Mouse (Mus musculus) hindbrain, embryonic 16.5 days (tissue): Measurements from ENCODE around the gene Nfix. TPM values are rescaled to one million over a fixed set of nuclear protein-coding genes. Genes with fewer than 3 reads are reported as not detected.
A peak's percentile ranks its signal among the peaks of the same experiment; 100 is the strongest.

ENCODE experiments used
- ATAC-seq: fragments of 200-750 bp; cut with Nextera tagmentation; 2 replicates; pipeline ENCODE4 v1.8.0; 2017; ENCODE audit warnings: moderate TSS enrichment, moderate library complexity
- H3K27ac ChIP-seq: fragments of 300-500 bp; sonication (generic); 2 replicates; pipeline ENCODE4 v1.5.1; 2014; ENCODE audit warnings: low read depth, mild to moderate bottlenecking, control low read depth, low read length, moderate library complexity
- H3K27me3 ChIP-seq: fragments of 300-500 bp; sonication (generic); replicated peaks from 2 replicates; pipeline ENCODE4 v1.6.1; 2014; ENCODE audit warnings: low read length; ENCODE audit not compliant: control insufficient read depth, insufficient read depth
- H3K36me3 ChIP-seq: fragments of 300-500 bp; sonication (generic); 2 replicates; pipeline ENCODE4 v1.6.1; 2014; ENCODE audit warnings: mild to moderate bottlenecking, low read length, moderate library complexity, mixed read lengths; ENCODE audit not compliant: control insufficient read depth, insufficient read depth
- H3K4me1 ChIP-seq: fragments of 300-500 bp; sonication (generic); 2 replicates; pipeline ENCODE4 v1.6.1; 2014; ENCODE audit warnings: low read depth, low read length; ENCODE audit not compliant: control insufficient read depth, insufficient read depth
- H3K4me2 ChIP-seq: fragments of 300-500 bp; sonication (generic); 2 replicates; pipeline ENCODE4 v1.6.1; 2014; ENCODE audit warnings: mild to moderate bottlenecking, low read length, control low read depth, moderate library complexity
- H3K4me3 ChIP-seq: fragments of 300-500 bp; sonication (generic); 2 replicates; pipeline ENCODE4 v1.5.1; 2014; ENCODE audit warnings: mild to moderate bottlenecking, low read length, control low read depth, moderate library complexity
- H3K9ac ChIP-seq: fragments of 300-500 bp; sonication (generic); 2 replicates; pipeline ENCODE4 v1.6.1; 2014; ENCODE audit warnings: low read depth, mild to moderate bottlenecking, control low read depth, low read length, moderate library complexity
- H3K9me3 ChIP-seq: fragments of 300-500 bp; sonication (generic); 2 replicates; pipeline ENCODE4 v1.6.1; 2014; ENCODE audit warnings: mild to moderate bottlenecking, low read length, moderate library complexity; ENCODE audit not compliant: control insufficient read depth
- WGBS: fragments of 180-500 bp; shearing (Covaris S2); extraction: QIAGEN DNeasy Blood & Tissue Kit; methylation state at CpG from one replicate; pipeline ENCODE4 v1.1.7; 2014; 5-methylcytosine and 5-hydroxymethylcytosine counted together
- polyA plus RNA-seq: library from polyadenylated mRNA; unstranded; fragments of >200 nt; fragmentation: Nextera tagmentation; extraction: Ambion mirVana; gene quantifications from 2 replicates; pipeline ENCODE4 v1.2.1, GENCODE M21; 2015

The Nfix gene
- polyA plus RNA-seq, 1 experiment from 2014 or later: 109 TPM

DNA sequence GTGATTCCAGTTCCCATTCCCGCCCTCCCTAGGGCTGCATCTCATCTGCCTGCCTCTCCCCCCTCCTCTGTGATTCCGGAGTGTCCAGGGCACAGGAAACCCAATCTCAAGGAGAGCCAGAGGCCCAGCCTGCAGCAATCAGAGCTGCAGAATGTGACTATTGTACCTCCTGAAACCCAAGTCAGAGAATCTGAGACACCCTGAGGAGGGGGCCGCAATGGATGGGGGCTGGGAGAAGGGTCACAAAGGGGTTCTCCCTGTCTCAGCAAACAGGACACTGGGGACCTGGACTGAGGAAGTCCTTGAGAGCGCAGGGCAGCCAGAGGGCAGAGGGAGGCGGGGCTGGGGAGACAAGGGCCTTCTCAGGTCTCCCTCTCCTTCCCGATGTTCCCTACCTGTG, 67.1 kb downstream of the Nfix start:
- H3K4me3 ChIP-seq: no peak overlapping the region
- H3K27me3 ChIP-seq: peaks cover 9% of the 10 kb centered on the region; the same call in 1 of the 2 replicates
- no peaks in the 10 kb centered on the region for H3K9me3 ChIP-seq
- H3K36me3 ChIP-seq: no peaks in the 10 kb centered on the region
- 57% methylated on average over 6 of the region's 6 CpGs for WGBS
- H3K27ac ChIP-seq: peak overlapping the region; percentile 25
- H3K4me2 ChIP-seq: no peak overlapping the region
- H3K9ac ChIP-seq: peak overlapping the region; percentile 18; the same call in 1 of the 2 replicates
- no peak for ATAC-seq
- peaks cover 59% of the 10 kb centered on the region for H3K4me1 ChIP-seq

DNA sequence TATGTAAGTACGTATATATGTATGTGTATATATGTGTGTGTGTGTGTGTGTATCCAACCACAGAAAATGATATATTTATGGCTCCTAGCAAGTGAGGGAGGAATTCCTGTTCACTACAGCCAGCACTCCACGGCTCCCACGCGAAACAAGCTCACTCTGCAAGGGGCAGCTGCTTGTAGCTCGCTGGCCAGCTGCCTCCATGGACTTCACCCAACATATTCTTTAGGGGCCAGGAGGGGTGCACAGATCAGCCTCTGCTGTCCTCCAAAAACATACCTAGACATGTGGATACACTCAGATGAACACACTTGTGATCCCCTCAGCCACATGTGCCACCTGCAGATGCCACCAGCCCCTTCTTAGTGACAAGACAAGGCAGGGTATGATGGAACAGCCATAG, 67.6 kb downstream of the Nfix start:
- H3K27ac ChIP-seq: peak overlapping the region; percentile 25
- no peaks in the 10 kb centered on the region for H3K36me3 ChIP-seq
- H3K9me3 ChIP-seq: no peaks in the 10 kb centered on the region
- peak overlapping the region; percentile 18; the same call in 1 of the 2 replicates for H3K9ac ChIP-seq
- ATAC-seq: no peak
- 51% methylated on average over 5 of the region's 5 CpGs for WGBS
- peaks cover 7% of the 10 kb centered on the region; the same call in 1 of the 2 replicates for H3K27me3 ChIP-seq
- peaks cover 55% of the 10 kb centered on the region for H3K4me1 ChIP-seq
- H3K4me2 ChIP-seq: no peak overlapping the region
- H3K4me3 ChIP-seq: no peak overlapping the region

DNA sequence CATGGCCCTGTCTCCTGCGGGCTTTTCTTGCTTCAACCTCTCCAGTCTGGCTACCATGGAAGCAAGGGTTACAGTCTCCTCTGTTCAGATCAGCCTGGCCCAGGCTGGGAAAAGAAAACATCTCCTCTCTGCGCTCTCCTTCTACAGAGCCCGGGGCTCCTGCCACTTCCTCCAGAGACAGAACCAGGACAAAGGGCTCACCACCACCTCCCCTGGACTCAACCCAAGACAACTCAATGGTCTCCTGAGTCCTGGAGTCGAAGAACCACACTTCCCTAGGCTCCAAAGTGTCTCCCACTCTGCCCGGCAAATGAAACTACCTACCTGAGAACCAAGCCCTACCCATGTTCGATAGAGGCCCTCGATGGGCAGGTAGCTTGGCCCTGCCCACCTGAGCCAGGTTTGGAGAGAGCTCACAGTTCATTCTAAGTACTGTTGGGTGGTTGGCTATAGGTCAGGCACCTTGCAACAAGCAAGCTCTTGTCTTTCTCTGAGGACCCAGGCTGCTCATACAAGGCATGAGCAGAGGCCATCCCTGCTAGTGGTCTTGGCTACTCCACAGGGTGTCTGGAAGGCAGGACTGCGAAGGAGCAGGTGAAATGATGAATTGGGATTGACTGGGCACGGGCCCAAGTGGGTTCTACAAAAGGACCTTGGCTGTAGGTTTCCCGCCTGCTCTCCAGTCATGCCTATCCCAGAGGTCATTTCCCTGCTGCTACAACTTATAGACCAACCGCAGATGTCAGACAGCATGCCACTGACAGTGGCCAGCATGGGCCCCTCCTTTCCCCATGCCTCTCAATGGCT, 68.6 kb downstream of the Nfix start:
- no peak overlapping the region for H3K4me2 ChIP-seq
- no peak overlapping the region for H3K9ac ChIP-seq
- ATAC-seq: no peak
- H3K4me3 ChIP-seq: no peak overlapping the region
- H3K27ac ChIP-seq: peak overlapping the region; percentile 81
- 0 out of 2 replicates have a peak, but pooled peaks cover 5% of the 10 kb centered on the region for H3K27me3 ChIP-seq
- 49% methylated on average over 11 of the region's 11 CpGs for WGBS
- H3K36me3 ChIP-seq: no peaks in the 10 kb centered on the region
- H3K9me3 ChIP-seq: no peaks in the 10 kb centered on the region
- peaks cover 52% of the 10 kb centered on the region for H3K4me1 ChIP-seq

DNA sequence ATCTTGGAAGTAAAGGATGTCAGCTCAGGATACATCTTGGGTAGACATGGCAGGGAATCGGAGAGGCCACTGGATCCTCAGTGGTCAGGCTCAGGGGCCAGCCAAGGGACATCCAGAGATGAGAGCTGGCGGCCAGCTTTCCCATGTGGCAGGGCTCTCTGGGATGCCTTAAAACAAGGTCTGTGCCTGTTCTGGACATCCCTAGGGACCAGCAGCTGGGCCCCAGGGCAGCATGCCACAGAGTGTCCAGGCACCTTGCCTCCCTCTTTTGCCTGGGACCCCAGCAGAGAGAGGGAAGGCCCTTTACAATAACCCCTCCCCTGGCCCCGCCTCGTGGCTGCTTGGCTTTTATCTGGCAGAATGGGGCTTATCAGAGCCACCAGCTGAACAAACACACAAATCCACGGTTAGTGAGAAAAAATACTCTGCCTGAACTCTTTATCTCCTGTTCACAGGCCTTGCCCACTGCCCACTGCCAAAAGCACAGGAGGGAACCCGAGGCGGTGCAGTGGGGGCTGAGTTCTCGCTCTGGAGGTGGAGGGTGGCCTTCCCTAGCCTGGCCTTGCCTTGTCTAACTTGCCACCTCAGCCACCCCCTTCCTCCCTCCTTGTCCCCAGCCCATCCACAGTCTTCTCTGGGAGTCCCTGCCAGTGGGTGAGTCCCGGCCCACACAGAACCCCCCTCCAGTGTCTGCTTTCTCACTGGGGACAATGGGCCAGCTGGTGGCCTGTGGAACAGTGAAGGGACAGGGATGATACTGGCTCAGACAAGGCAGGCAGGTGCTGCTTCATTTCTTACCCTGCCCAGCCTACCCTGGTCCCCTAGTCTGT, 69.4 kb downstream of the Nfix start:
- WGBS: 16% methylated on average over 9 of the region's 9 CpGs

DNA sequence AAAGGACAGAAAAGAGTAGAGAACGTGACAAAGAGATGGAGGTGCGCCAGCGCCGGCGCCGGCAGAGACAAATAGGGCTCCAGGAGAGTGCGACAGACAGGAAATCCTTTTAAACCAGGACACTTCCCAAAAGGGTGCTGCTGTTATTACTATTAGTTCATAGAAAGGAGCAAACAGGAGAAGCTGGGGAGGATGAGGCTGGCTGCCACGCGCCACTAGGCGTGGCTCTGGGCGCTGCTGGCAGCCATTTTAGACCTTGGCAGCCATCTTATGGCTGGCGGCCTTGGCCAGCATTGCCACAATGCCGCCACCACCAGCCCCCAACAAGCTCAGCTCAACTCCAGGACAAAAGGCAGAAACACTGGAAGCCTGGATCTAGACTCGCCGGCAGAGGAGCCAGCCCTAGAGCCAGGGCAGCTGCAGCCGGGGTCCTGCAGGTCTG, 70.2 kb downstream of the Nfix start:
- Histone ChIP-seq H3K36me3 (no peaks in the 10 kb centered on the region), H3K9me3 (no peaks in the 10 kb centered on the region), H3K9ac (no peak overlapping the region), H3K27ac (peak overlapping the region; percentile 81), H3K4me3 (no peak overlapping the region), H3K4me1 (peaks cover 46% of the 10 kb centered on the region), H3K27me3 (no peaks in the 10 kb centered on the region), H3K4me2 (no peak overlapping the region)
- peak; percentile 23 for ATAC-seq
- 75% methylated on average over 16 of the region's 16 CpGs for WGBS

More for the DNA sequence above, 69.4 kb downstream of the Nfix start:
- peak; percentile 14; the same call in 1 of the 2 replicates for ATAC-seq
- 0 out of 2 replicates have a peak, but pooled peaks cover 3% of the 10 kb centered on the region for H3K27me3 ChIP-seq
- no peak overlapping the region for H3K4me2 ChIP-seq
- no peaks in the 10 kb centered on the region for H3K36me3 ChIP-seq
- H3K27ac ChIP-seq: peak overlapping the region; percentile 81
- no peaks in the 10 kb centered on the region for H3K9me3 ChIP-seq
- H3K4me1 ChIP-seq: peaks cover 46% of the 10 kb centered on the region
- H3K4me3 ChIP-seq: no peak overlapping the region
- H3K9ac ChIP-seq: peak overlapping the region; percentile 29

DNA sequence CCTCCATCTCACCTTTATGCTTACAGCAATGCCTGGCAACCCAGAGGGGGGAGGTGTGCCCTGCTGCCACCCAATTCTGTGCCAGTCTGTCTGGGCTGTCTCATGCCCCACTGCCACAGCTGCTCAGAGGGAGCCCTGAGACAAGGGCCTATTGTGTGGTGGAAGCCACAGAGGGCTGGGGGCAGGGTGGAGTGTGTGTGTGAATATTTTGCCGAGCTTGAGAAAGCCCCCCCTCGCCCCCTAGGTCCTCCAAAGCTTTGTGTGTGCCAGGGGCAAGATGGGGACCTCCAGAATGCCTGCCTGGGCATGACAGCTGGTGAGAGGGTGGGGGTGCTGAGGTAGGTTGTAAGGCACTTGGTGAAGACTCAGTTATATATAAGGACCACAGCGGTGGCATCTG, 71.7 kb downstream of the Nfix start:
- no peak overlapping the region for H3K4me3 ChIP-seq
- no peak overlapping the region for H3K9ac ChIP-seq
- peak; percentile 76 for ATAC-seq
- peaks cover 59% of the 10 kb centered on the region for H3K4me1 ChIP-seq
- H3K27me3 ChIP-seq: no peaks in the 10 kb centered on the region
- H3K9me3 ChIP-seq: no peaks in the 10 kb centered on the region
- 34% methylated on average over 3 of the region's 3 CpGs for WGBS
- H3K27ac ChIP-seq: peak overlapping the region; percentile 46
- H3K36me3 ChIP-seq: no peaks in the 10 kb centered on the region
- H3K4me2 ChIP-seq: no peak overlapping the region

DNA sequence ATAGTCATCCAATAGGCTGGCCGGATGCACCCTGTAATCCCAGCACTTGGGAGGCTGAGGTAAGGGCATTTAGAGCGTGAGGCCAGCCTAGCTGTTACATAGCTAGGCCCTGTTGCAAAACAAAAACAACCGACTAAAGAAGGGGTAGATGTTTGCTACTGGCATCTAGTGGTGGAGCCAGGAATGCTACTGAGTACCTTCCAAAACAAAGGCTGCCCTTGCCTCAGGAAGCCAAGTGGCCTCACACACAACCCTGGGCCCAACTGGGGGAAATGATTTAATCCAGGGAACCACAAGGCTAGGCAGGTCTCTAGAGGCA, 74.2 kb downstream of the Nfix start:
- H3K27ac ChIP-seq: peak overlapping the region; percentile 5
- H3K4me2 ChIP-seq: no peak overlapping the region
- H3K36me3 ChIP-seq: no peaks in the 10 kb centered on the region
- H3K9ac ChIP-seq: 0 out of 2 replicates have a peak overlapping the region, but pooled peaks have one; percentile 8
- H3K4me1 ChIP-seq: peaks cover 50% of the 10 kb centered on the region
- no peak for ATAC-seq
- no peak overlapping the region for H3K4me3 ChIP-seq
- no peaks in the 10 kb centered on the region for H3K27me3 ChIP-seq
- WGBS: 33% methylated on average over 3 of the region's 3 CpGs
- H3K9me3 ChIP-seq: no peaks in the 10 kb centered on the region

DNA sequence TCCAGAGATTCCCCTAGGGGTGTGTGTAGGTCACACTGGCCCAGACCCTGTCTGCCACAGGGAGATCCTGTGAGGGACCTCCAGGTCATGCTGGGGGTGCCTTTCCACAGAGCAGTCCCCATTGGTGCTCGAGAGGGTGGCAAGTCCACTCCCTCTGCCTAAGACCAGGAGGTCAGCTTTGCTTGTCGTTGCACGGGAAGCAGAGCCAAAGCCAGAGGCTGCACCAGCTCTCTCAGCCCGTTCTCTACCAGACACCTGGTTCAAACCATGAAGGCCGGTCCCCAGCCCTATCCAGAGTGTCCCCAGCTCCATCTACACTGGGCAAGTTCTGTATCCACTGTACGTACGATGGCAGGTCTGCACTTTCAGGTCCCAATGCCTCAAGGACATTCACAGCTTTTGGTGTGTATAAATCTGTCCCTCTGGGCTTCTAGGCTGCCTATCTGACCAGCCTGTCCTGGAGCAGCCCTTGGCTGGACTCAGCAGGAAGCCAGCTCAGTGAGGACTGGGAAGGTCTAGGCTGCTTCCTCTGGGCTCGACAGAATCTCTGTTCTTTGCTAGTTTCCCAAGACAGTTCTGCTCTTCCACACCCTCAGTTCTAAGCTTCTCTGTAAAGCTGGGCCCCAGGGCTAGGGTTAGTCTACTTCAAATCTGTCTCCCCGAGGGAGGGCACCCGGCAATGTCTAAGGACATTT, 74.8 kb downstream of the Nfix start:
- peaks cover 45% of the 10 kb centered on the region for H3K4me1 ChIP-seq
- no peak overlapping the region for H3K4me2 ChIP-seq
- no peaks in the 10 kb centered on the region for H3K36me3 ChIP-seq
- H3K9me3 ChIP-seq: no peaks in the 10 kb centered on the region
- 0 out of 2 replicates have a peak overlapping the region, but pooled peaks have one; percentile 8 for H3K9ac ChIP-seq
- no peak overlapping the region for H3K4me3 ChIP-seq
- H3K27ac ChIP-seq: peak overlapping the region; percentile 5
- 57% methylated on average over 10 of the region's 10 CpGs for WGBS
- no peaks in the 10 kb centered on the region for H3K27me3 ChIP-seq
- no peak for ATAC-seq
